Mouse (Mus musculus) layer of hippocampus, adult 8-10 months (tissue): ENCODE results near the gene Sept9. TPM values are rescaled to one million over a fixed set of nuclear protein-coding genes. Genes with fewer than 3 reads are reported as not detected.
A peak's percentile ranks its signal among the peaks of the same experiment; 100 is the strongest.

Experiments used
- DNase-seq, 2 experiments: peaks; one replicate each; pipeline ENCODE4 v3.0.0; 2022; ENCODE audit warnings: low spot score in 2 of 2
- total RNA-seq, 4 experiments: library from RNA; stranded (reverse); gene quantifications; 2 replicates each; pipeline ENCODE4 v1.2.4; 2022

Gene Sept9
- total RNA-seq, 4 experiments from 2014 or later: 99.5 to 109 (median 104) TPM

GRCm38 (mm10) chr11:117220777-117221176 lies 21.3 kb downstream of the Sept9 start:
- DNase-seq: no peak

- DNase-seq: no peak
Observed at GRCm38 (mm10) chr11:117221182-117221581, 21.7 kb downstream of the Sept9 start.

GRCm38 (mm10) chr11:117222899-117223298 lies 23.4 kb downstream of the Sept9 start:
- DNase-seq: no peak

- no peak for DNase-seq
Observed at GRCm38 (mm10) chr11:117224804-117225203, 25.3 kb downstream of the Sept9 start.

- no peak for DNase-seq
Observed at GRCm38 (mm10) chr11:117225531-117226213, 26.2 kb downstream of the Sept9 start.

- no peak for DNase-seq
Observed at GRCm38 (mm10) chr11:117226214-117226535, 26.7 kb downstream of the Sept9 start.

- no peak for DNase-seq
Observed at GRCm38 (mm10) chr11:117228139-117228538, 28.7 kb downstream of the Sept9 start.

- DNase-seq: no peak
Observed at GRCm38 (mm10) chr11:117231551-117231950, 32.1 kb downstream of the Sept9 start.

- no peak for DNase-seq
Observed at GRCm38 (mm10) chr11:117232032-117232431, 32.6 kb downstream of the Sept9 start.

- no peak for DNase-seq
Observed at GRCm38 (mm10) chr11:117232886-117233458, 33.5 kb downstream of the Sept9 start.

GRCm38 (mm10) chr11:117233818-117234217 lies 34.4 kb downstream of the Sept9 start:
- no peak for DNase-seq

- no peak for DNase-seq
Observed at GRCm38 (mm10) chr11:117235086-117235897, 35.8 kb downstream of the Sept9 start.

- no peak for DNase-seq
Observed at GRCm38 (mm10) chr11:117235898-117236459, 36.5 kb downstream of the Sept9 start.

- peak; percentile 85 to 97 for DNase-seq
Observed at GRCm38 (mm10) chr11:117238169-117238568, 38.7 kb downstream of the Sept9 start.

- DNase-seq: no peak
Observed at GRCm38 (mm10) chr11:117239617-117240016, 40.2 kb downstream of the Sept9 start.

- no peak for DNase-seq
Observed at GRCm38 (mm10) chr11:117240322-117240721, 40.9 kb downstream of the Sept9 start.

GRCm38 (mm10) chr11:117240861-117241738 lies 41.6 kb downstream of the Sept9 start:
- no peak for DNase-seq

- DNase-seq: no peak
Observed at GRCm38 (mm10) chr11:117242339-117243084, 43.1 kb downstream of the Sept9 start.

GRCm38 (mm10) chr11:117243536-117244290 lies 44.3 kb downstream of the Sept9 start:
- DNase-seq: no peak
